Mouse (Mus musculus) right cerebral cortex, adult 2 months (tissue): ENCODE measurements around the gene Aqp2.

Experiments
- DNase-seq, 2 experiments: peaks; one replicate each; pipeline ENCODE4 v3.0.0; 2021 to 2022; ENCODE audit warnings: low spot score in 2 of 2

The Aqp2 gene

DNA sequence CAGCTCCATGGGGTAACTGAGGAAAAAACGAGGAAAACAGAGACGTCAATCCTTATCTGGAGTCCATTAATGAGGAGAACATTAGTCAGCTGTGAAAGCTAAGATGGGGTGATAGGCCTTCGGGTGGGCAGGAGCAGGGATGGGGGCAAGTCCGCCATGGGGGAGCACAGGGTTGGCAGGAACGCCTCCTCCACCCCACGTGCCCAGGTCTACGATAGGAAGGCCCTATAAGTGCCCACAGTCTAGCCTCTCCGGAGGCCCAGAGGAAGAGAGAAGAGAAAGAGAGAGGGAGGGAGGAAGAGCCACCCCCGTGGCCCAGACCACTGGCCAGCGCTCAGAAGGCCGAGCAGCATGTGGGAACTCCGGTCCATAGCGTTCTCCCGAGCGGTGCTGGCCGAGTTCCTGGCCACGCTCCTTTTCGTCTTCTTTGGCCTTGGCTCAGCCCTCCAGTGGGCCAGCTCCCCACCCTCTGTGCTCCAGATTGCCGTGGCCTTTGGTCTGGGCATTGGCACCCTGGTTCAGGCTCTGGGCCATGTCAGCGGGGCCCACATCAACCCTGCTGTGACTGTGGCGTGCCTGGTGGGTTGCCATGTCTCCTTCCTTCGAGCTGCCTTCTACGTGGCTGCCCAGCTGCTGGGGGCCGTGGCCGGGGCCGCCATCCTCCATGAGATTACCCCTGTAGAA, at the start of gene Aqp2:
Gene Aqp2, plus strand, starts transcription at position 254 of the 684 bp plus-strand sequence.
- no peak for DNase-seq

DNA sequence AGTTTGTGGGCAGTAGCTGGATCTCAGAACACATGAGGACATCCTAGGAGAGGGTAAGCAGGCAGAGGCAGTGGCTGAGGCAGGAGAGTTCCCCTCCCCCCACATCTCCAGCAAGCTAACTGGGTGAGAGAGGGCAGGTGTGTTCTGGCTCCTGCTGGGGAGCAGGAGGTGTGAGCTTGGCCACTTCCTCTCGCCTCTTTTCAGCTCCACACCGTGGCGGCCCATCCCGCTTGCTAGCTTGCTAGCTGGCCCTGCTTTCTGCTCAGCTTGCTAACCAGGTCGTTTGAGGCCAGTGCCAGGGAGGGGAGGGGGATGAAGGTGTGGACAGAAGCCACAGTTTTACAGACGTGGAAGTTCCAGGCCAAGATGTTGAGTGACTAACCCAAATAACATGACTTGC, 47.7 kb upstream of the Aqp2 start:
- DNase-seq, result no peak

DNA sequence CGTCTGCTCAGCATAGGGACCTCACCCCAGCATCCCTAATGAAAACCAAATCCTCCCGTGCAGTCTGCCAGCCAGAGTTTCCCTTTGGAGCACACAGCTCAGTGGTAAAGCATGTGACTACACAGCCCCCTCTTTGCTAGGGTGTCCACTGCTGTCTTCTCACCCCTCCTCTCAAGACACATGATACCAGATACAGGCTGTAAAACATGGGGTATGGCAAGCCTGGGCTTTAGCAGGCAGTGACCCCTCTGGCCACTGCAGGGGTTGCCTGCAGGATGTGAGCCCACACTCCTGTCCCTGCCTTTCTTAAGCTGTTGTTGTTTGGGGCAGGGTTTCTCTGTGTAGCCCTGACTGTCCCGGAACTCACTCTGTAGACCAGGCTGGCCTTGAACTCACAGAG, 46.8 kb upstream of the Aqp2 start:
- DNase-seq, result no peak

DNA sequence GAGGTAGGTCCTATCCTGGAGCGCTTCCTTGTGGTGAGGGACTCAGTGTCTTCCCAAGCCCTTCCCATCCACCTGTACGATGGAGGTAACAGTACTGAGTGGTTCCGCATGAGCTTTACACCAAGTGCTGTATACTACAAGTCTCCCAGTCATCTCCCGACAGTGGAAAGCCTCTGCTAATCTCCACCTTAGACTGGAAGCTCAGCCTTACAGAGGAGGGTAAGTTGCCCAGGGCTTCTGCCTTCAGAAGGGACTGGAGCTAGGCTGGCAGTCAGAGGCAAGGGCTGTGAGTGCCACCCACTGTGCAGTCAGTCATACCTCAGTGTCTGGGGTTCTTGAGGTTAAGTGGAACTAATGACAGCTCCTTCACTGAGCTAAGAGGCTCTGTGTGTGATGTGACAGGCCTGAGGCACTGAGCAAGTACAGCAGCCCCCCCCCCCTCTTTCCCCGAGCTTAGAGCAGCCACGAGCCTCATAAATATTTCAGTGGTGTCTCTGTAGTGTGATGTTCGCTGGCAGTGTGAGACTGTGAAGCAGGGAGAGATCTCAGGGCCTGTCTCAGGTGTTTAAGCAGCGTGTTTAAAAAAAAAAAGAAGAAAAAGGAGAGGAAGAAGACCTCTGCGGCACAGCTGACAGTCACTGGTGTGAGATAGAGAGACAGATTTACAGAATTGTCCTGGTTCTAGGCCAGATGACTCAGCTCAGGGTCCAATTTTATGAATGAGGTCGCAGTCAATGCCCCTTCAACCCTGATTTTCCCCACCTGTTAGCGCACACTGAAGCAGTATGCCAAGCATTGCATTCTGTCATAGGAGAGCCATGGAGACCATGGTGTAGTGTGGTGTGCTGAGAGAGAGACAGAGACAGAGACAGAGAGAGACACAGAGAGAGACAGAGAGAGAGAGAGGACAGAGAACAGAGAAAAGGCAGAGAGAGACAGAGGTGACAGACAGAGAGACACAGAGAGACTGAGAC, 41.7 kb upstream of the Aqp2 start:
- DNase-seq, result no peak

DNA sequence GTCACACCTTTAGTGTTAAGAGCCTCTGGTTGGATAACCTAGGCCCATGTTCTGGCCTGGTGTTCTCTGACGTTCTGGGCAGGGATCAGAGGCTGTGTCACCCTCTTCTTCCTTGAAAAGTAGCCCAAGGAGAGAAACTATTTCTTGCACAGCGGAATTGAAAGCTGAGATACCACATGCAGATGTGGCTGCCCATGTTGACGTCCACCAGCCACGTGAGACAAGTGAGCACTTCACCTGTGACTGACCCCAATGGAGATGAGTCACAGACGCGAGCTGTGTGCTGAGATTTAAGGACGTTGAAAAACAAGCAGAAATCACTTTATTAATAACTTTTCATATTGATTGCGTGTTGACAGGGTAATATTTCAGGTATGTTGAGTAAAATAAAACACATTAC, 39.0 kb upstream of the Aqp2 start:
- no peak for DNase-seq

DNA sequence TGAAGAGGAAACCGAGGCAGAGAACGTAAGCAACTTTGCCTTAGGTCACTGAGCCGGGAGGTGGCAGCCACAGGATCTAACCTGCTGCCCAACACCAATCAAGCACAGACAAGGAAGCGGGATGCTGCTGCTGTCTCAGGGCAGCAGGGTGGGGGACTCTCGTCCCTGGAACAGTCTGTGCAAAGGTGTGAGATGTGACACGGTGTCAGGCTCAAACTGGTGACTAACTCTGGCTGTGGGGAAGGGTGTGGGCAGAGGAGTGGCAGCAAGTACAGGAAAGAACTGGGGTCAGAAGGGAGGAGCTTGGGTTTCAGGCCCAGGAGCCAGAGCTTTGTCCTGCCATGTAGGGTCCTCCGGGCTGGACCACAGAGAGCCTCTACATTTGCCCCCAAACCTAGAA, 34.8 kb upstream of the Aqp2 start:
- no peak for DNase-seq

DNA sequence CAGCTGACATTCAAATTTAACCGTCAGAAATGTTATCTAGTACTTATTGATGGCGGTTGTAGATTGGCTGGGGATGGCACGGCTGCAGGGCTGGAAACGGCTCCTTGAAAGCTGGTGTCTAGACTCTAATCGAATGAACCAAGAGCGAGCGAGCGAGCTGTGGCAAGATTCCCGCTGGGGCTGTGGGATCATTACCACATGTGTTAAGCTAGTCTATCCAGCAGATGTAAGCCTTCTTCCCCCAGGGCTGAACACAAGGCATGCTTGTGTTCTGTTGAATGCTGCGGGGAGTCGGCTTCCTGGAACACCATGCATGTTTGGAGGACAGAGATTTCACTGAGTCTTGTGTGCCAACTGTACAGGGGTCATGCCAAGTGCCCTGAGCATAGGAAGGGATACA, 32.3 kb upstream of the Aqp2 start:
- no peak for DNase-seq

DNA sequence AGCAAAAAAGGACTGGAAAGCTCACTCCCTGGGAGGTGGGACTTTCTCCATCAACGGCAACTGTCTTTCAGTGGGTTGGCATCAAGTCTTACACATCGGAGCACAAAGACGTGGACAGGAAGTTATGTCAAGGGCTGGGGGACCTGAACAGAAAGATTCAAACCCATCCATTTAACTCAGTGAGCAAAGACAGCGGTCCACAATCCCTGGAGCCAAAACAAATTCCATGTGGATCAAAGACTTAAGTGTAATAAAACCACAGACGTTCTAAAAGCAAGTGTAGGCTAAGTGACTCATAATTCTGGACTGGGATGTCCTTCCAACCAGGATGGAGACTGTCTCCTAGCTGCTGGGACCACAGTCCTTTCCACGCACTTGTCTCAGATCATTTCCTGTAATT, 31.1 kb upstream of the Aqp2 start:
- no peak for DNase-seq

DNA sequence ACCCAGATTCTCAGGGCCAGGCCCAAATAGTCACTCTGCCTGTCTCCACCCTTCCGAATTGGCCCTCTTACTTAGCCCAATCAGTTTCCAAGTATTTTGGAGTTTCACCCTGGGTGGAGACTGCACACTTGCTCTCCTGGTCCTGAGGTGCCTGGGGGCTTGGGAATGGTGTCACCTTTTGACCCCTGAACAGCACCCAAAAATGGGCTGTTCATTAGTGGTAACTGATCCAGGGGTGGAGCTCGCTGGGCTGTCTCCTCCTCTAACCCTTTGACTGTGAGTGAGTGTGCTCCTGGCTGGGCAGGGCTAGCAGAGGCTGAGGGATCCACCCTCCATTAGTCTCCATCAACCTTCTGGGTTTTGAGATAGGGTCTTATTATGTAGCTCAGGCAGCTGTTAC, 29.0 kb upstream of the Aqp2 start:
- DNase-seq, result no peak

DNA sequence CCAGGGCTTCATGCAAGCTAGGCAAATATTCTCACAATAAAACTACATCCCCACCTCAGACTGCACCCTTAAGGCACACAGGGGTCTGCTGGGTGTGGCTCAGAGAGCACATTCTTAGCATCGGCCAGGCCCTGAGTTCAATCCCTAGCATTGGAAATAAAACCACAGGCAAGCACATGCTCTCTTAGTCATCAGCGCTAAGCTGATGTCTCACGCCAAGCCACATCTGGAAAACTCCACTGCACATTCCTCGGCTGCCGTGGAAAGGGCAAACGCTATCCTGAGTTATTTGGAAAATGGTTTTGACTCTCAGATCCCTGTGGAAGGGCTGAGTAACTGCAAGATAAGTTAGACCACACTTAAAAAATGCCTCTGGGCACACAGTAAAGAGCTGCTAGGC, 25.1 kb upstream of the Aqp2 start:
- no peak for DNase-seq

DNA sequence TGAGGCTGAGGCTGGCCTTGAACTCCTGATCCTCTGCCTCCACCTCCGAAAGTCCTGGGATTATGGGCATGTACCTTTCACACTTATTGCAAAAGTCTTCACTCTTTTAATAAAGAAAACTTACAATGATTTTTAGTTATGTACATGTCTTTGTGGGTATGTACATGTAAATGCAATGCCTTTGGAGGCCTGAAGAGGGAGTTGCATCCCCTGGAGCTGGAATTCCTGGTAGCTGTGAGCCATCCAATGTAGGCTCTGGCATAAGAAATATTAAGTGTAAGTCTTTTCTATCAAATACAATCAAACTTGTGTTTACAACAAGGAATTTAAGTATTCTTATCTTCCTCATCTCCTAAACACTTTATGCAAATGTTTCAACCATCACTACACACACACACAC, 19.9 kb upstream of the Aqp2 start:
- no peak for DNase-seq

DNA sequence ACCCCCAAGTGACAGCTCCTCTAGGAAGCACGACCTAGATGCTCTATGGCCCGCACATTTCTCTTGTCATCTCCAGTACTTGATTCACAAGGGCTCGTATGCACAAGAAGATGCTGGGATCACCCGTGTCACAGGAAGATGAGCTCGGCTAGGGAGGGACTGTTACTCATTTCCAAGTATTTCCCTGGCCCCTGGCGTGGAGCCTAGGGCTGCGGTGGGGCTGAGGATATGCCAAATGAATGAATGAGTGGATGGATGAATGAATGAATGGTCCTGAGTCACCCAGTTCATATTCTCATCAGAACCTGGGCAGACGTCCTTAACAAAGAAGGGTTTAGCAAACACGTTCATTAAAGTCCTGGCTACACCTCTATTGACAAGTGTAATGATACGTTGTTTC, 18.6 kb upstream of the Aqp2 start:
- DNase-seq, result no peak

DNA sequence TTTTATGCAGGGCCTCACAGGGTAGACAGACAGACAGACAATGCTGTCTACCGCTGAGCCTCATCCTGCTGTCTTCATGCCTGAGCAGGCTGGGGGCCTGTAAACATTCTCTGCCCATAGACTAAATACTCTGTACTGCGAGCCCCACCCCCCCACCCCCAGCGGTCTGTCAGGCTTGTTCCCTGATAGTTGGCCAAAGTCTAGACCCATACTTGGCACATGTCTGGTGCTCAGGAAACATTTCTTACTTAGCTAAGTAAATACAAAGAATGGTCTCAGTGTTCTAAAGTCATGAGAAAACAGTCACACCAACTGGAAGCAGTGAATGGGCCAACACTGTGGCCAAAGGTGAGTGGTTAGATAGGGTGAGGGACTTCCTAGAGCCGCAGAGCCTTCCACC, 11.5 kb upstream of the Aqp2 start:
- no peak for DNase-seq

DNA sequence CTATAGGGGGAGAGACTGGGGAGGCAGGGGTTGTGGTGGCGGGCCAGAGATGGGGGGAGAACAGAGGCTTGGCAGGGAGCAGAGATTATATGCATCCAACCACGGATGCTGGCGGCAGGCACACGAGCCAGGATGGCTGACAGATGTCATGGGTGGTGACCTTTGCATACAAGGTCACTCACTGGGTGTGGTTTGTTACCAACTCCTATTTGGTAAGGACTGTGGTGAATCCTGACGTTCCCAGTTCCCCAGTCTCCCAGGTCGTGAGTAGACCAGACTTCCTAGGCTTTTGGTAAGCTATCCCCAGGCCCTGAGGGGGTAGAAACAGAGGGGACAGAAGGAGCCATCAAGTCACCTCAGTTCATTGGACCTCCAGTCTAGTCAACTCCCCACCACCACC, 10.2 kb upstream of the Aqp2 start:
- no peak for DNase-seq

DNA sequence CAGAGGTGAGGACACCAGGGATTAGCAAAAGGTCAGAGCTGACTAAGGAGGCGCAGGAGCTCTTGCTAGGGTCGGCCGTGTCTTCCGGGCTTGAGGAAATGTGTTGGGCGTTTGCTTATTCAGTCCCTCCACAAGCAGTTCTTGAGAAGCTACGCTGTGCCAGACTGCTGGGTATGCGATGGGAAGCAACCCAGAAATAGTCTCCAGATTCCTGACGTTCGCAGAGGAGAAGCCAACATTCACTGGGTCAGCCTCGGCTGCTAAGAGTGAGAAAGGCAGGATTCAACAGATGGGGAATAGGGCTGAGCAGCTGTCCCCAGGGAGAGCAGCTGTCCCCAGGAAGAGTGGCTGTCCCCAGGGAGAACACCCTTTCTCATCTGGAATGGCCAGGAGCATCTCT, 9.7 kb upstream of the Aqp2 start:
- peak; percentile 21 to 35 for DNase-seq

DNA sequence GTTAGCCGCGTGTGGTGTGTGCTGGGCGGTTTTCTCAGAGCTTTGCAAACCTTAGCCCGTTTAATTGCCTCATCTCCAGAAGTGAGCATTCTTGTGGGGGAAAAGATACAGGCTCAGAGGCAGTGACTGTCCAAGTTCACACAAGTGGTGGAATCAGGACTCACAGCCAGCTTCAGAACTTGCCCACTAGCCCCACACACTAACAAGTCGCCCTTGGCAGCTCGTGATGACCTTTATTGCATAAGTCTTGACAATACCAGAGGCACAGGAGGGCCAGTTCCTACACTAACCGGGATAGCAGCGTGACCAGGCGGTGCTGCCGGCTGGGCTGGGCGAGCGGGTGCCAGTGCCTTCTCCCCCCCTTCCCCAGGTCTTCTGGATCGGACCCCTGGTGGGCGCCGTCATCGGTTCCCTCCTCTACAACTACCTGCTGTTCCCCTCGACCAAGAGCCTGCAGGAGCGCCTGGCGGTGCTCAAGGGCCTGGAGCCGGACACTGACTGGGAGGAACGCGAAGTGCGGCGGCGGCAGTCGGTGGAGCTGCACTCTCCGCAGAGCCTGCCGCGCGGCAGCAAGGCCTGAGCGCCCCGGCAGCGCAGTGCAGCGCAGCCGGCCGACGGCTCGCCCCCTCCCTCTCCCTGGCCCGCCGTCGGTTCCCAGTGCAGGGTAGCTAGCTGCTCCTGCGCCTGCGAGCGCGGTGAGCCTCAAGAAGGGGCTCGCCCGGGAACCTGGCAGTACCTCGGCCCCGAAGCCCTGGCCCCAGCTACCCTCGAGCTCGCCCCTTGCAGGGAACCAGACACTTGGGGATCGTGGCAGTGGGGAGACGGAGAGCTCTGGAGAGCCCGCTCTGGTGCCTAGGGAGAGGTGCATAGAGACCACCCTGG, 4.8 kb downstream of the Aqp2 start:
- DNase-seq, result no peak

DNA sequence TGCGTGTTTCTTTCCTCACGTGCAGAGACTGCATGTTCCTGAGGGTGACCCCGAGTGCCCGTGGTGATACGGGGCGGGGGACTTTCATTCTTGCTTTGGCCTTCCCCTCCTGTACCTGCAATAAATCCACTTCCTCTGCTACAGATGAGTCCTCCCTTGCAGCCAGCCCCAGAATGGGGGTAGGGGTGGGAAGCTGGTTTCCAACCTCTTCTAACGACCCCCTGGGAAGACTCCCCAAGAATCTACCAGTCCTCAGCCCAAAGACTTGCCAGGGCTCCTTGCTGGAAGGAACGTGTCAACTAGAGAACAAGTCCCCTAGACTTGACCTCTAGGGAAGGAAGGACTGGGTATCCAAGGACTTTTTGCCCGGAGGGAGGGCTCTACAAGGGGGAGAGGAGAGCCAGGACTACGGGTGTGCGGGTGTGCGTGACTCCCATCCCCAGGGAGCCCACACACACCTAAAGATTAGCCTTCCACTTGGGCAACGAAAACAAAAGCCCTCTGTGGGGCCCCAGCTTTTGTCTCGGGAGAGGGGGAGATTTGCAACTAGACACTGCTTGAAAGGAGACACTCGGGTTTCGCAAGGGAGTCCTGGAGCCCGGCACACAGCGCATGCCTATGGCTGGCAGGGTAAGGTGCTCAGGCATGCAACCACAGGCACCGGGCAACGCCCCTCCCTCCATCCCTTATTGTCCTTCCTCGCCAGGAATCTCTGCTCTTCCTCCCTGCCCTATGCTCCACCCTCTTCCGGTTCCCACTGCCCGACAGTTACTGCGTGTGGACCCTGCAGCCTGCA, 5.8 kb downstream of the Aqp2 start:
- DNase-seq, result no peak

DNA sequence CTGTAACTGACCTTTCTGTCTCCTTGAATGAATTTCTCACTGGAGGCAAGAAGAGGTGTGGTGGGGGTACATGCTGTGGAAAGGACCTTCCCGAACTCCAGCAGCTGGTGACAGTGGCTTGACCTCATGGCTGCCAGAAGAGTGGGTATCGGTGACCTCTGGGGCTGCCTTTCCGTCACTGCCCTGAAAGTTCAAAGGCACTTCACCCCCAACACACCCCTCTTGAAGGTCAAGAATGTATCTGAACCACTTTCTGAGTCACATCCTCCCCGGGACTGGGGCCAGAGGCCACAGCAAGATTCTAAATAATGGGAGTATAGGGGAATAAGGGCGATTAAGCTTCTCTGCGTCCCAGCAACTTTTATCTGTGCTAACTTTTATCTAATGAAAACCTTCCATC, 6.9 kb downstream of the Aqp2 start:
- DNase-seq, result no peak

DNA sequence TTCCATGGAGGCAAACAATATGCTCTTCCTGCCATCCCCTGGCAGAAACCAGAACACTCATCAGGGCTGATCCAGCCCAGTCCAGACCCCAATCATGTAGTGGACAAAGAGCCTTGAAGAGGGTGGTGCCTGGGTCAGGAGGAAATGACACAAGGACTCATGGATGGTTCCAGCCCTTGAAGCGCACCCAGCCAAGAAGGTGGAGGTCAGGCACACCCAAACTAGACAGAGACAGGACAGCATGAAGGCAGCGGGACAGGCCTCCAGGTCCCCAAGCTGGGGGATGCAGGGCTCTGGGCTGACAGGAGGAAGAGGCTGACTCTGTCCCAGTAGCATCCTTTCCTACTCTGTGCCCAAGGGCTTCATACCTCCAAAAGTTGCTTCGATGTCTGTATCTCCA, 7.7 kb downstream of the Aqp2 start:
- DNase-seq, result no peak

DNA sequence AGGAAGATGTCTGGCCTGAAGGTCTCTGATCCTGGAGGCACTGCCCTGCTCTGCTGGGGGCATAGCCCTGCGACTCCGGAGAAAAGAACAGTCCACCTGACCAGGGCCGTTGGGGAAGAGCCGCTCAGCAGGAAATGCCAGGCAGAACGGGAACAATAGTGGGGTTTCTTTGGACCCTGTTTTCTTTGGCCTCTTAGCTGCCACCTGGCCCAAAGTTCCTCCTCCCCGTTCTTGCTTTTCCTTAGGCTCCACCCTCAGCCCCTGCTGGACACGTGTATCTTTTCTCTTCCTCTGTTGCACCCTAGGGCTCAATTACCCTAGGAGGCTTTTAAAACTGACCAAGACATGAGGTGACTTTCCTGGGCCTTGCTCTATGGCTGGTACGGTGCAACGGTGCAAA, 10.4 kb downstream of the Aqp2 start:
- DNase-seq, result no peak

DNA sequence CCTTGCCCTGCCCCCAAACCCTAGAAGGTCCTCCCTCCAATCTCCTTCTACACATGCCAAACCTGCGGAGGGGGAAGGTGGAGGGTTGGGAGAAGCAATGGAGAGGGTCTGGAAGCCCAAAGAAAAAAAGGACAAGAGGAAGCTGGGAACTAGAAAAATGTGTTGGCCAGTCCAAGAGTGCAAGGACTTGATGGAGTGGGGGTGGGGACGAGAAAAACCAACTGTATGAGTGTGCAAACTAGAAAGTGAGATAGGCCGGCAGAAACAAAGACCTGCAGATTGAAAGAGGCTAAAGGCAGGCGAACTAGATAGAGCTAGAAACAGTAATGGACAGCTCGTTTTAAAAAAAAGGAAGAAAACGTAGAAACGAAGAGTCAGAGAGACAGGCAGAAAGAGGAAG, 10.8 kb downstream of the Aqp2 start:
- no peak for DNase-seq
